Mouse (Mus musculus): ENCODE measurements at regions not wholly inside any gene's neighbourhood (a gene's known extent, or its start where the extent isn't known, plus 50 kb on each side); places are given as distances from the start of the nearest gene placed in this dataset.

GRCm38 (mm10) chr2:106511889-106512288 is 181.2 kb upstream of the Mpped2 start:
- Histone ChIP-seq H3K9ac (ENCODE audit: low read depth, poor library complexity, severe bottlenecking) (no peak overlapping the region), H3K27ac (ENCODE audit: insufficient read depth, low read length) (no peak overlapping the region), H3K36me3 (ENCODE audit: control insufficient read depth, insufficient read depth, low read length, poor library complexity, severe bottlenecking) (no peaks in the 10 kb centered on the region), H3K27me3 (ENCODE audit: control insufficient read depth, insufficient read depth, low read length, poor library complexity, severe bottlenecking) (no peaks in the 10 kb centered on the region; the same call in 1 of the 2 replicates), H3K4me1 (ENCODE audit: control insufficient read depth, insufficient read depth, low read length) (no peaks in the 10 kb centered on the region), H3K9me3 (replicated peaks; ENCODE audit: control insufficient read depth, insufficient read depth, low read length, poor library complexity, severe bottlenecking) (no peaks in the 10 kb centered on the region), H3K4me3 (ENCODE audit: low read depth, low read length) (no peak overlapping the region)
- TF ChIP-seq POLR2A (IDR thresholded peaks at IDR 0.05; ENCODE audit: insufficient read depth, low read length): no peak
- no peak for TF ChIP-seq CTCF (IDR thresholded peaks at IDR 0.05; ENCODE audit: low read depth, low read length)
- no peak for TF ChIP-seq EP300 (IDR thresholded peaks at IDR 0.05; ENCODE audit: insufficient read depth, low read depth, low read length)

GRCm38 (mm10) chr2:106512338-106513024 is 180.6 kb upstream of the Mpped2 start:
- Histone ChIP-seq H3K4me3 (ENCODE audit: low read depth, low read length) (no peak overlapping the region), H3K27me3 (ENCODE audit: control insufficient read depth, insufficient read depth, low read length, poor library complexity, severe bottlenecking) (no peaks in the 10 kb centered on the region; the same call in 1 of the 2 replicates), H3K4me1 (ENCODE audit: control insufficient read depth, insufficient read depth, low read length) (no peaks in the 10 kb centered on the region), H3K9me3 (replicated peaks; ENCODE audit: control insufficient read depth, insufficient read depth, low read length, poor library complexity, severe bottlenecking) (no peaks in the 10 kb centered on the region), H3K36me3 (ENCODE audit: control insufficient read depth, insufficient read depth, low read length, poor library complexity, severe bottlenecking) (no peaks in the 10 kb centered on the region), H3K27ac (ENCODE audit: insufficient read depth, low read length) (no peak overlapping the region), H3K9ac (ENCODE audit: low read depth, poor library complexity, severe bottlenecking) (no peak overlapping the region)
- TF ChIP-seq EP300 (IDR thresholded peaks at IDR 0.05; ENCODE audit: insufficient read depth, low read depth, low read length) (no peak), CTCF (IDR thresholded peaks at IDR 0.05; ENCODE audit: low read depth, low read length) (no peak), POLR2A (IDR thresholded peaks at IDR 0.05; ENCODE audit: insufficient read depth, low read length) (no peak)

GRCm38 (mm10) chr2:106513025-106513386 is 180.1 kb upstream of the Mpped2 start:
- Histone ChIP-seq H3K4me3 (ENCODE audit: low read depth, low read length) (no peak overlapping the region), H3K27me3 (ENCODE audit: control insufficient read depth, insufficient read depth, low read length, poor library complexity, severe bottlenecking) (no peaks in the 10 kb centered on the region; the same call in 1 of the 2 replicates), H3K4me1 (ENCODE audit: control insufficient read depth, insufficient read depth, low read length) (no peaks in the 10 kb centered on the region), H3K9me3 (replicated peaks; ENCODE audit: control insufficient read depth, insufficient read depth, low read length, poor library complexity, severe bottlenecking) (no peaks in the 10 kb centered on the region), H3K27ac (ENCODE audit: insufficient read depth, low read length) (no peak overlapping the region), H3K9ac (ENCODE audit: low read depth, poor library complexity, severe bottlenecking) (no peak overlapping the region), H3K36me3 (ENCODE audit: control insufficient read depth, insufficient read depth, low read length, poor library complexity, severe bottlenecking) (no peaks in the 10 kb centered on the region)
- no peak for TF ChIP-seq CTCF (IDR thresholded peaks at IDR 0.05; ENCODE audit: low read depth, low read length)
- no peak for TF ChIP-seq EP300 (IDR thresholded peaks at IDR 0.05; ENCODE audit: insufficient read depth, low read depth, low read length)
- no peak for TF ChIP-seq POLR2A (IDR thresholded peaks at IDR 0.05; ENCODE audit: insufficient read depth, low read length)

GRCm38 (mm10) chr2:106517224-106517623 is 175.8 kb upstream of the Mpped2 start:
- Histone ChIP-seq H3K27me3 (ENCODE audit: control insufficient read depth, insufficient read depth, low read length, poor library complexity, severe bottlenecking) (no peaks in the 10 kb centered on the region; the same call in 1 of the 2 replicates), H3K9ac (ENCODE audit: low read depth, poor library complexity, severe bottlenecking) (no peak overlapping the region), H3K36me3 (ENCODE audit: control insufficient read depth, insufficient read depth, low read length, poor library complexity, severe bottlenecking) (no peaks in the 10 kb centered on the region), H3K9me3 (replicated peaks; ENCODE audit: control insufficient read depth, insufficient read depth, low read length, poor library complexity, severe bottlenecking) (no peaks in the 10 kb centered on the region), H3K27ac (ENCODE audit: insufficient read depth, low read length) (no peak overlapping the region), H3K4me3 (ENCODE audit: low read depth, low read length) (no peak overlapping the region), H3K4me1 (ENCODE audit: control insufficient read depth, insufficient read depth, low read length) (no peaks in the 10 kb centered on the region)
- TF ChIP-seq POLR2A (IDR thresholded peaks at IDR 0.05; ENCODE audit: insufficient read depth, low read length) (no peak), EP300 (IDR thresholded peaks at IDR 0.05; ENCODE audit: insufficient read depth, low read depth, low read length) (no peak), CTCF (IDR thresholded peaks at IDR 0.05; ENCODE audit: low read depth, low read length) (no peak)

- no peak for TF ChIP-seq EP300 (IDR thresholded peaks at IDR 0.05; ENCODE audit: insufficient read depth, low read depth, low read length)
- TF ChIP-seq POLR2A (IDR thresholded peaks at IDR 0.05; ENCODE audit: insufficient read depth, low read length): no peak
- no peak for TF ChIP-seq CTCF (IDR thresholded peaks at IDR 0.05; ENCODE audit: low read depth, low read length)
- H3K9me3 ChIP-seq (replicated peaks; ENCODE audit: control insufficient read depth, insufficient read depth, low read length, poor library complexity, severe bottlenecking): no peaks in the 10 kb centered on the region
- no peak overlapping the region for H3K9ac ChIP-seq (ENCODE audit: low read depth, poor library complexity, severe bottlenecking)
Observed at GRCm38 (mm10) chr2:106522961-106523360, 170.1 kb upstream of the Mpped2 start.

GRCm38 (mm10) chr2:106527008-106527407 is 166.1 kb upstream of the Mpped2 start:
- Histone ChIP-seq H3K27ac (ENCODE audit: insufficient read depth, low read length) (no peak overlapping the region), H3K9me3 (replicated peaks; ENCODE audit: control insufficient read depth, insufficient read depth, low read length, poor library complexity, severe bottlenecking) (no peaks in the 10 kb centered on the region), H3K9ac (ENCODE audit: low read depth, poor library complexity, severe bottlenecking) (no peak overlapping the region), H3K27me3 (ENCODE audit: control insufficient read depth, insufficient read depth, low read length, poor library complexity, severe bottlenecking) (no peaks in the 10 kb centered on the region), H3K4me3 (ENCODE audit: low read depth, low read length) (no peak overlapping the region), H3K4me1 (ENCODE audit: control insufficient read depth, insufficient read depth, low read length) (no peaks in the 10 kb centered on the region), H3K36me3 (ENCODE audit: control insufficient read depth, insufficient read depth, low read length, poor library complexity, severe bottlenecking) (no peaks in the 10 kb centered on the region)
- TF ChIP-seq EP300 (IDR thresholded peaks at IDR 0.05; ENCODE audit: insufficient read depth, low read depth, low read length) (peak; percentile 47; the same call in 1 of the 2 replicates), POLR2A (IDR thresholded peaks at IDR 0.05; ENCODE audit: insufficient read depth, low read length) (no peak)

More at GRCm38 (mm10) chr2:106522961-106523360, 170.1 kb upstream of the Mpped2 start:
- Histone ChIP-seq H3K27me3 (ENCODE audit: control insufficient read depth, insufficient read depth, low read length, poor library complexity, severe bottlenecking) (no peaks in the 10 kb centered on the region), H3K36me3 (ENCODE audit: control insufficient read depth, insufficient read depth, low read length, poor library complexity, severe bottlenecking) (no peaks in the 10 kb centered on the region), H3K4me3 (ENCODE audit: low read depth, low read length) (no peak overlapping the region), H3K4me1 (ENCODE audit: control insufficient read depth, insufficient read depth, low read length) (no peaks in the 10 kb centered on the region), H3K27ac (ENCODE audit: insufficient read depth, low read length) (no peak overlapping the region)
